Mouse (Mus musculus) ES-Bruce4 (cell line): Measurements from ENCODE around the gene Pllp. TPM values are rescaled to one million over a fixed set of nuclear protein-coding genes. Genes with fewer than 3 reads are reported as not detected.

Experiments used
- H3K27ac ChIP-seq: 2 replicates; pipeline ENCODE4 v1.5.1; 2012; ENCODE audit warnings: low read length, inconsistent platforms; ENCODE audit not compliant: insufficient read depth
- H3K27me3 ChIP-seq: 2 replicates; pipeline ENCODE4 v1.6.1; 2012; ENCODE audit warnings: mild to moderate bottlenecking, low read length, inconsistent platforms; ENCODE audit not compliant: control insufficient read depth, poor library complexity, insufficient read depth, severe bottlenecking
- H3K36me3 ChIP-seq: 2 replicates; pipeline ENCODE4 v1.6.1; 2012; ENCODE audit warnings: inconsistent platforms, mild to moderate bottlenecking, low read length, moderate library complexity; ENCODE audit not compliant: control insufficient read depth, poor library complexity, insufficient read depth, severe bottlenecking
- H3K4me1 ChIP-seq: one replicate; pipeline ENCODE4 v1.8.1; 2011; ENCODE audit warnings: low read length; ENCODE audit not compliant: control insufficient read depth, insufficient read depth
- H3K4me3 ChIP-seq: 2 replicates; pipeline ENCODE4 v1.5.1; 2011; ENCODE audit warnings: low read depth, mild to moderate bottlenecking, low read length
- H3K9ac ChIP-seq: 2 replicates; pipeline ENCODE4 v1.6.1; 2012; ENCODE audit warnings: low read depth, mild to moderate bottlenecking, inconsistent platforms; ENCODE audit not compliant: poor library complexity, severe bottlenecking
- H3K9me3 ChIP-seq: replicated peaks from 2 replicates; pipeline ENCODE4 v1.6.1; 2012; ENCODE audit warnings: mild to moderate bottlenecking, low read length, inconsistent platforms; ENCODE audit not compliant: control insufficient read depth, poor library complexity, insufficient read depth, severe bottlenecking
- CTCF ChIP-seq: IDR thresholded peaks from one replicate; pipeline ENCODE4 v1.8.1; 2011; ENCODE audit warnings: low read depth, low read length
- EP300 ChIP-seq: IDR thresholded peaks from 2 replicates; pipeline ENCODE4 v1.6.1; 2011; ENCODE audit warnings: low read depth, low read length; ENCODE audit not compliant: insufficient read depth
- POLR2A ChIP-seq: IDR thresholded peaks from one replicate; pipeline ENCODE4 v1.8.1; 2011; ENCODE audit warnings: low read length; ENCODE audit not compliant: insufficient read depth
- polyA plus RNA-seq: library from polyadenylated mRNA; stranded (reverse); fragments of >200 nt; gene quantifications from 2 replicates; pipeline ENCODE4 v1.2.4, GENCODE M21; 2011; ENCODE audit warnings: low read depth; ENCODE audit not compliant: missing spikeins, insufficient read depth, insufficient read length

Gene Pllp
- polyA plus RNA-seq, 1 experiment = not detected

GRCm38 (mm10) chr8:94716841-94717240 is 20.8 kb upstream of the Pllp start:
- TF ChIP-seq CTCF = no peak
- no peak for TF ChIP-seq POLR2A
- no peak for TF ChIP-seq EP300
- H3K36me3 ChIP-seq = no peaks in the 10 kb centered on the region

GRCm38 (mm10) chr8:94715871-94716270 is 19.8 kb upstream of the Pllp start:
- no peak for TF ChIP-seq POLR2A
- TF ChIP-seq CTCF = no peak
- no peak for TF ChIP-seq EP300
- 0 out of 2 replicates have a peak, but pooled peaks cover 2% of the 10 kb centered on the region for H3K27me3 ChIP-seq
- no peak overlapping the region for H3K4me3 ChIP-seq
- no peaks in the 10 kb centered on the region for H3K4me1 ChIP-seq
- H3K9ac ChIP-seq = no peak overlapping the region
- no peaks in the 10 kb centered on the region for H3K36me3 ChIP-seq
- no peak overlapping the region for H3K27ac ChIP-seq
- H3K9me3 ChIP-seq = no peaks in the 10 kb centered on the region

More at GRCm38 (mm10) chr8:94716841-94717240, 20.8 kb upstream of the Pllp start:
- no peaks in the 10 kb centered on the region for H3K4me1 ChIP-seq
- 0 out of 2 replicates have a peak, but pooled peaks cover 2% of the 10 kb centered on the region for H3K27me3 ChIP-seq
- H3K9me3 ChIP-seq = no peaks in the 10 kb centered on the region
- H3K27ac ChIP-seq = no peak overlapping the region
- H3K9ac ChIP-seq = no peak overlapping the region
- H3K4me3 ChIP-seq = no peak overlapping the region

- no peaks in the 10 kb centered on the region for H3K36me3 ChIP-seq
- H3K9me3 ChIP-seq = no peaks in the 10 kb centered on the region
- H3K4me3 ChIP-seq = no peak overlapping the region
- H3K27me3 ChIP-seq = 0 out of 2 replicates have a peak, but pooled peaks cover 2% of the 10 kb centered on the region
- no peak for TF ChIP-seq POLR2A
- no peak for TF ChIP-seq EP300
- TF ChIP-seq CTCF = no peak
- no peaks in the 10 kb centered on the region for H3K4me1 ChIP-seq
- H3K27ac ChIP-seq = no peak overlapping the region
- H3K9ac ChIP-seq = no peak overlapping the region
Observed at GRCm38 (mm10) chr8:94714556-94714955, 18.5 kb upstream of the Pllp start.

- Histone ChIP-seq H3K27ac (no peak overlapping the region), H3K27me3 (no peaks in the 10 kb centered on the region), H3K4me1 (peaks cover 3% of the 10 kb centered on the region), H3K4me3 (no peak overlapping the region), H3K36me3 (no peaks in the 10 kb centered on the region), H3K9ac (no peak overlapping the region), H3K9me3 (no peaks in the 10 kb centered on the region)
- TF ChIP-seq POLR2A (no peak), CTCF (no peak), EP300 (no peak)
Observed at GRCm38 (mm10) chr8:94711160-94711718, 15.2 kb upstream of the Pllp start.

- H3K4me1 ChIP-seq = peaks cover 3% of the 10 kb centered on the region
- H3K9me3 ChIP-seq = no peaks in the 10 kb centered on the region
- H3K9ac ChIP-seq = no peak overlapping the region
- TF ChIP-seq EP300 (no peak), POLR2A (no peak), CTCF (no peak)
- no peaks in the 10 kb centered on the region for H3K27me3 ChIP-seq
- H3K27ac ChIP-seq = no peak overlapping the region
- no peak overlapping the region for H3K4me3 ChIP-seq
- no peaks in the 10 kb centered on the region for H3K36me3 ChIP-seq
Observed at GRCm38 (mm10) chr8:94710336-94710735, 14.3 kb upstream of the Pllp start.

- no peak overlapping the region for H3K9ac ChIP-seq
- no peak overlapping the region for H3K27ac ChIP-seq
- no peak overlapping the region for H3K4me3 ChIP-seq
- H3K27me3 ChIP-seq = no peaks in the 10 kb centered on the region
- H3K36me3 ChIP-seq = no peaks in the 10 kb centered on the region
- TF ChIP-seq EP300 (no peak), CTCF (no peak), POLR2A (no peak)
- H3K9me3 ChIP-seq = no peaks in the 10 kb centered on the region
- peaks cover 3% of the 10 kb centered on the region for H3K4me1 ChIP-seq
Observed at GRCm38 (mm10) chr8:94706732-94707395, 10.8 kb upstream of the Pllp start.
